8 mouse cellular contexts compared by ENCODE assay signal in the genomic region with DNA sequence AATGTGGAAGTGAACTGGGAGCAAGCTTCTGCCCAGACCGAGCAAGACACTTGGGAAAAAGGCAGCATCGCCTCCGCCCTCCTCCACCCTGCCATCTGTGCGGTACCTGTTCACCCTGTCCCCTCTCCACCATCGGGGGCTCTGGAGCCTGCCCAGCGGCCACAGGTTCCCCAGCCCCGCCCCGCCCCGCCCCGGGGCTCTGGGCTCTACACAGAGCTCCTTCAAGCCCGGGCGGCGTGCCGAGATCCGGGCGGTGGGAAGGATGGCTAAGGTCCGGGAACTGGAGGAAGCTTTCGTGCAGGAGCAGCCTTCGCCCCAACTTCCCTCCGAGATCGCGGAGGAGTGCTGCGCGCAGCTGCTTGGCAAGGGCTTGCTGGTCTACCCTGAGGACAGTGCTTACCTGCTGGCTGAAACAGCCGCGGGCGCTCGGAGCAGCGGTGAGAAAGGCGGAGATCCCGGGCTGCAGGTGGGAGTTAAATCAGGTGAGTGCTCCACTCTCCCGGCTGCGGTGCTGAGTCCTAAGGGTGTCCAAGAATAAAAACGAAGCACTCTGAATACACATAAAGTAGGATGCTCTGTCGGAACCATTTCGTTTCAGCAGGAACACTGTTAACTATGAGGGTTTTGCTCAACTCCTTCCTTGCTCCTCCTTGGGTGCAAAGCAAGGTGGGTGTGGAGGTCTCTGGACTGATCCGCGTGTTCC. TPM values are rescaled to one million over a fixed set of nuclear protein-coding genes. Genes with fewer than 3 reads are reported as not detected.
DNase-seq lines count a peak whose midpoint lies in the region; ATAC-seq and TF ChIP-seq lines count a peak whose summit lies in the region.

Gene Rfx6 (plus strand): TSS at position 209 of the 703 bp plus-strand sequence.

- peak; percentile 80 for ATAC-seq in hindbrain, postnatal 0 days
- ATAC-seq in lung, embryonic 14.5 days (ENCODE audit: insufficient read depth) = peak; percentile 88

- no peaks in the 10 kb centered on the region for H3K27me3 ChIP-seq in hindbrain, postnatal 0 days (ENCODE audit: insufficient read depth, low read length)
- H3K27me3 ChIP-seq in lung, embryonic 14.5 days (ENCODE audit: insufficient read depth, low read length) = peaks cover 22% of the 10 kb centered on the region

- peak; percentile 14 to 24 for DNase-seq in left cerebral cortex, adult 2 months (ENCODE audit: extremely low spot score in 1 of 2, low spot score in 2 of 2)
- no peak for DNase-seq in left cerebral cortex, adult 11 months (ENCODE audit: low spot score)
- DNase-seq in embryo, embryonic 9.5 days (ENCODE audit: extremely low spot score) = peak; percentile 59
- peak; percentile 35 for DNase-seq in hindbrain, postnatal 0 days (ENCODE audit: low spot score)
- DNase-seq in lung, embryonic 14.5 days = peak; percentile 59
- peak; percentile 16 for DNase-seq in right cerebral cortex, postnatal 25 days
- no peak for DNase-seq in layer of hippocampus, adult 8-10 months (ENCODE audit: low spot score in 2 of 2)
- no peak for DNase-seq in adrenal gland, postnatal 10 days

- H3K4me1 ChIP-seq in hindbrain, postnatal 0 days (ENCODE audit: insufficient read depth, low read length) = no peaks in the 10 kb centered on the region
- H3K4me1 ChIP-seq in lung, embryonic 14.5 days (ENCODE audit: insufficient read depth) = no peaks in the 10 kb centered on the region

- no peak for TF ChIP-seq CTCF in left cerebral cortex, adult 2 months (IDR thresholded peaks at IDR 0.05)
- no peak for TF ChIP-seq CTCF in hindbrain, postnatal 0 days (IDR thresholded peaks at IDR 0.05; ENCODE audit: low read depth)
- no peak for TF ChIP-seq CTCF in lung, embryonic 14.5 days (IDR thresholded peaks at IDR 0.05; ENCODE audit: low read depth)

- no peaks in the 10 kb centered on the region for H3K9me3 ChIP-seq in hindbrain, postnatal 0 days (ENCODE audit: low read length)
- H3K9me3 ChIP-seq in lung, embryonic 14.5 days (ENCODE audit: low read depth, low read length) = no peaks in the 10 kb centered on the region

- H3K4me2 ChIP-seq in hindbrain, postnatal 0 days (ENCODE audit: low read depth, low read length) = peak within 1 kb of the TSS; percentile 83
- peak within 1 kb of the TSS; percentile 67 for H3K4me2 ChIP-seq in lung, embryonic 14.5 days

- H3K27ac ChIP-seq in left cerebral cortex, adult 2 months = no peak within 1 kb of the TSS
- H3K27ac ChIP-seq in hindbrain, postnatal 0 days = no peak within 1 kb of the TSS
- H3K27ac ChIP-seq in lung, embryonic 14.5 days (ENCODE audit: low read depth) = no peak within 1 kb of the TSS

- under 1% methylated on average over 38 of the region's 38 CpGs for WGBS in hindbrain, postnatal 0 days
- 1% methylated on average over 38 of the region's 38 CpGs for WGBS in lung, embryonic 14.5 days

- no peaks in the 10 kb centered on the region for H3K36me3 ChIP-seq in hindbrain, postnatal 0 days (ENCODE audit: insufficient read depth, low read length)
- no peaks in the 10 kb centered on the region for H3K36me3 ChIP-seq in lung, embryonic 14.5 days (ENCODE audit: insufficient read depth)

- H3K9ac ChIP-seq in hindbrain, postnatal 0 days (replicated peaks; ENCODE audit: low read length) = peak within 1 kb of the TSS; percentile 22; the same call in 1 of the 2 replicates
- H3K9ac ChIP-seq in lung, embryonic 14.5 days = peak within 1 kb of the TSS; percentile 42; the same call in 1 of the 2 replicates

- intact Hi-C loops in left cerebral cortex, adult 2 months (cut with DNase I) = no loop called here

- H3K4me3 ChIP-seq in left cerebral cortex, adult 2 months = peak within 1 kb of the TSS; percentile 44
- H3K4me3 ChIP-seq in hindbrain, postnatal 0 days (ENCODE audit: low read length) = peak within 1 kb of the TSS; percentile 41
- peak within 1 kb of the TSS; percentile 39 for H3K4me3 ChIP-seq in lung, embryonic 14.5 days (ENCODE audit: low read depth, low read length)

RNA-seq across cellular contexts. Expression of gene Rfx6, which starts in this region (rescaled TPM):
- total RNA-seq in left cerebral cortex, adult 2 months (2021) = not detected
- not detected in 2 replicates for total RNA-seq in hindbrain, postnatal 0 days (2014; rRNA removed)
- polyA plus RNA-seq in hindbrain, postnatal 0 days (2015; fragmentation: Nextera tagmentation; extraction: Ambion mirVana) = not detected in 2 replicates
- polyA plus RNA-seq in lung, embryonic 14.5 days (2014; fragmentation: Nextera tagmentation; extraction: Ambion mirVana) = 0.13 TPM in 1 of 2 replicates, not detected in the other
- total RNA-seq in layer of hippocampus, adult 8-10 months (2022) = not detected
- total RNA-seq in adrenal gland, postnatal 10 days (2021) = not detected

Comparison
In these comparisons a context has a peak if more than half of its experiments do, and no peak if none do; other contexts are left out.
1. Peak in DNase-seq and H3K4me3 ChIP-seq in left cerebral cortex, adult 2 months; RNA of the gene not detected or under 1 TPM.
2. Peak in DNase-seq, ATAC-seq, H3K4me3 ChIP-seq, H3K9ac ChIP-seq and H3K4me2 ChIP-seq in hindbrain, postnatal 0 days; RNA of the gene not detected or under 1 TPM.
3. Peak in DNase-seq, ATAC-seq, H3K4me3 ChIP-seq, H3K9ac ChIP-seq and H3K4me2 ChIP-seq in lung, embryonic 14.5 days; RNA of the gene not detected or under 1 TPM.
4. DNase-seq: peak in embryo, embryonic 9.5 days (single experiment) and right cerebral cortex, postnatal 25 days (single experiment); none in left cerebral cortex, adult 11 months (single experiment), layer of hippocampus, adult 8-10 months (0 of 2) and adrenal gland, postnatal 10 days (single experiment).
5. Peak in every context shown above with its lines, with median percentiles within 50 percentile points of each other: H3K4me3 ChIP-seq.